18 mouse cellular contexts compared by ENCODE assay signal in the genomic region with DNA sequence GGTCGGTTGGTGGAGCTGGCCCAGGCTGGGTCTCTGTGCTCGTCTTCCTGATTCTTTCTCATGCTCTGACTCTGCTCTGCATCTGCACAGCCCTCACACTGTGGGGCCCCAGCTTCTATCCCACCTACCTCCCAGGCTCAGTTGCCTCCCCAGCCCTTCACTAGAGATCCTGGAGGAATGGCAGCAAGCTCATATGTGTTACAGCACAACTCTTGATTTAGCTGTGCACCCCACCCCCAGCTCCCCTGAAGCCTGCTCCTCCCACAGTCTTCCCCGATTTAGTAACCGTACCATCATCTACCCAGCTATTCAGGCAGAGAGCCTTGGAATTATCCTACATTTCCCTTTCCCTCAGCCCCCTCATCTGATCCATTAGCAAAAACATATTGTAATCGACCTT. TPM values are rescaled to one million over a fixed set of nuclear protein-coding genes. Genes with fewer than 3 reads are reported as not detected.
DNase-seq lines count a peak whose midpoint lies in the region.
"Had no signal": no experiment of that assay in that cellular context is flagged by ENCODE, and none has a peak within 500 bp of the region (broad histone marks: within the 10 kb centered on the region; RNA-seq: fewer than 3 reads in every experiment).

No protein-coding gene starts in this region.

- intact Hi-C loops in left cerebral cortex, postnatal 4 days (cut with DNase I): no loop called here
- intact Hi-C loops in left cerebral cortex, postnatal 36 days (cut with DNase I): loop anchor here (1.0 kb wide), 1 partner anchor 11 kb away; no protein-coding TSS in a partner anchor
- intact Hi-C loops in heart, postnatal 10 days (cut with DNase I): no loop called here

- DNase-seq in left cerebral cortex, adult 11 months (ENCODE audit: low spot score): peak; percentile 78
- DNase-seq in left cerebral cortex, postnatal 4 days: no peak
- peak; percentile 77 to 87 for DNase-seq in frontal cortex, postnatal 36 days (ENCODE audit: low spot score in 2 of 2)
- DNase-seq in left cerebral cortex, postnatal 36 days (ENCODE audit: low spot score in 2 of 2): peak; percentile 76 to 84
- peak; percentile 94 for DNase-seq in telencephalon, adult 2 months (ENCODE audit: low read depth, low spot score)
- no peak for DNase-seq in liver
- DNase-seq in heart, postnatal 10 days: no peak
- no peak for DNase-seq in adrenal gland, adult 2 months
- DNase-seq: adrenal gland, adult 8-10 months; B cell, adult 2 months; cerebellum, adult 9-10 months; gastrocnemius, adult 2 months; heart, postnatal 36 days; kidney, postnatal 36 days; liver, embryonic 13.5 days; lung, embryonic 14.5 days; lung, postnatal 36 days; thymus, adult 2 months had no signal

RNA-seq across cellular contexts. Expression of a gene that starts 17.5 kb away (rescaled TPM):
- total RNA-seq in left cerebral cortex, postnatal 4 days (2021): 100 to 1,000 TPM; 633 to 669 TPM
- 1,000 to 10,000 TPM; 1,119 to 1,229 TPM for total RNA-seq in left cerebral cortex, postnatal 36 days (2021)
- 100 to 1,000 TPM; 151 to 160 TPM for total RNA-seq in heart, postnatal 10 days (2021)
- 100 to 1,000 TPM; 167 to 190 TPM for total RNA-seq in adrenal gland, adult 2 months (2021)
- polyA plus RNA-seq in adrenal gland, adult 2 months (2012; rRNA removed): 128 and 132 TPM in 2 replicates

Comparison
In these comparisons a context has a peak if more than half of its experiments do, and no peak if none do; other contexts are left out.
1. DNase-seq: peak in left cerebral cortex, adult 11 months (single experiment), frontal cortex, postnatal 36 days (2 of 2), left cerebral cortex, postnatal 36 days (2 of 2) and telencephalon, adult 2 months (single experiment); none in left cerebral cortex, postnatal 4 days (single experiment), liver (single experiment), heart, postnatal 10 days (0 of 2) and adrenal gland, adult 2 months (single experiment).